Mouse (Mus musculus) cerebellum, adult 18-20 months (tissue): ENCODE measurements around the gene Arhgef1.

Source experiments
- DNase-seq, 2 experiments: peaks; one replicate each; pipeline ENCODE4 v3.0.0; 2021

The Arhgef1 gene

DNA sequence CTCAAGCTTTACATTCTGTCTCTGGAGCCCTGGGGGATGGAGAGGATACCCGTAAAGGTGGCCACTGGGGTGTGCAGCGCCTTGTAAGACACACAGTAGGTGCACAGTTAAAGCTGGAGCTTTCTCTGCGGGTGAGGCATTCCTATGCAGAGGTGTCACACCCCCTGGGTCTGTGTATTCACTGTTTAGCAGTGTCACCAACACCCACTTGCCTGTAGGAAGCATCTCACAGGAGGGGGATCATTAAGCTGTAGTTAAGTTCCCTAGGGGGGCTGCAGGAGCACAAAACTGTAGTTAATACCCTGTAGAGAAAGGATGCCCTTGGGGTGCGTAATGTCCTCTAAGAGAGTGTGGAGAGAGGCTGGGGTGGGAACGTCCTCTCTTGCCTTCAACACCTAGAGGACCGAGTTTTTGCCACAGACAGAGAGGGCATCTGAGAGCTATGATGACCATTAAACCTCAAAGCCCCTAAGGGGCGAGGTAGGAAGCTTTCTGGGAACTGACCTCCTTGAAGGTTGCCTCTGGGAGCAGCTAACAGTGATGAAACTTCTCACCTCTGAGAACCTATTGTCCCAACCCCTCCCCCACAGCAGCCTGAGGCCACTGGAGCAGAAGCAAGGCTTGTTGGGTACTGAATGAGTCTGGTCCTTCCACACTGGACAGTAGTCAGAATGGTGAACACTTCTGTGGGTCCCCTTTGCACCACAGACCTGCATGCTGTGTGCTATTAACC is 44.8 kb downstream of the Arhgef1 start:
- DNase-seq = no peak

DNA sequence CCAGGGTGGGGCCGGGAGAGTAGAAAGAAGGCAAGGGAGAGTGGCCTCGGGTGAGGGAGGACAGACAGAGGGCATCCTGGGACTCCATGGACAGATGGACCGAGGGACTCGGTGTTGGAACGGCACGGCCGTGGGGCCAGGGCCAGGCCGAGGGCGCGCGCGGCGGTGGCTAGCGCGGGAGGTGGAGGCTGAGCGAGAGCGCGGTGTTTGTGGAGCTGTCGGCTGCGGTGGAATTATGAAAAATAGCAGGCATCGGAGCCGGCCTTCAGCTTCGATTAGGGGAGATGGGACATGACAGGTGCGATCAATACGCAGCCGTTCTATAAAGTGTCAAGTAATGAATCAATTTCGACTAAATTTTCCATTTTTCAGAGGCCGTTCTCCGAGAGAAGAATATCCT is 46.1 kb downstream of the Arhgef1 start:
- peak in 1 of 2 experiments; percentile 40 for DNase-seq

DNA sequence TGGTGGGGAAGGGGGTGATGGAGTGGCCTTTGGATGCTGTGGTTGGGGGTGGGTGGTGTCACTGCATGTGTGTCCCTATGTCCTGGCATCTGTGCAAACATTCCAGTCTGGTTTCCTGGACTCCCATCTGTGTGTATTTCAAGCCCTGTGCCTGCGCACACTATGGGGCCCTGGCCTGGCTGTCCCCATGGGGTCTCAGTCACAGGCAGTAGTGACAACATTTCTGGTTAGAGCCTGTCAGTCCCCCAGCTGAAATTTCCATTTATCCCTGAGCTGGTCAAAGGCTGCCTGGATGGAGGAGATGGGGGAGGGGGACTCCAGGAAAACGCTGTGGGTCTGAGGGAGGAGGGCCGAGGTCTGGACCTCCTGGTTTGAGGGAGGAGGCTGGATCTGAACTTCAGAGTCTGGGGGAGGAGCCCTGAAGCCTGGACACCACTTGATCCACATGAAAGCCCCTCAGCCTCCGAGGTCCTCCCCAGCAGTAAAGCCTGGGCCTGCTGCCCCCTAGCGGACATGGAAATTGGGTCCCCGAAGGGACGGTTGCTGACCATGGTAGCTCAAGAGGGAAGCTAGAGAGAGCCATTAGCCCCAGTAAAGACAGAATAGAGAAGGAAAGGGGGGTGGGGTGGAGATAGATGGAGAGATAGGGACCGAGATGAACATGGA is 47.4 kb downstream of the Arhgef1 start:
- peak; percentile 74 to 76 for DNase-seq

DNA sequence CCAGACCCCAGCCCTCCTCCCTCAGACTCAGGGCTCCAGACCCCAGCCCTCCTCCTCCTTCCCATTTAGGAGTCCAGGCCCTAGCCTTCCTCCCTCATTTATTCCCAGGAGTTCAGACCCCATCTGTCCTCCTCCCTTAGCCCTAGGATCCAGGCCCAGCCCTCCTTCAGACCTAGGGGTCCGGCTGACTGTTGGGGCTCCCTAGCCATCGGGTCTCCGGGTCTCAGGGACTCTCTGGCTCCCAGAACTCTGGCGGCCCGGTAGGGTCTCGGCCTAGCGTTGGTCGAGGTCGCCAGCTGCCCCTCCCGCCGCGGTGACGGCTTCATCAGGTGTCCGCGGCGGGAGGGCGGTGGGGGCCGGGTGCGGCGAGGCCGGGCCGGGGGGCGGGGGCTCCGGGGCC is 51.3 kb downstream of the Arhgef1 start:
- no peak for DNase-seq

DNA sequence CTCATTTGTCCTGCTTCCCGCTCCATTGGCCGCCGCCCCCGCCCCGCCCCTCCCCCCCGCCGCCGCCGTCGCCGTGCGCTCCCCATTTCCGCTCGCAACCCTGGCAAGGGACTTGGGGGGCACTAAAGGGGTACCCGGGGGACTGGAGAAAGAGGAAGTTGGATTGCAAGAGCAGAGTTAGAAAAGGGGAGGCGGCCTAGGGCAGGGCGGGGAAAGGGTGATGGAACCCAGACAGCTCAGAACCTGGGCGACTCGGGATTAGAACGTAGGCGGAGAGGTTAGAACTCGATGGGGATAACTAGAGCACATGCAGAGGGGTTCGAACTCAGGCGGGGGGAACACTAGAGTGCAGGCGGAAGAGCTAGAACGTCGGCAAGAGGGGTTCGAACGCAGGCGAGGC is 51.7 kb downstream of the Arhgef1 start:
- DNase-seq = no peak

DNA sequence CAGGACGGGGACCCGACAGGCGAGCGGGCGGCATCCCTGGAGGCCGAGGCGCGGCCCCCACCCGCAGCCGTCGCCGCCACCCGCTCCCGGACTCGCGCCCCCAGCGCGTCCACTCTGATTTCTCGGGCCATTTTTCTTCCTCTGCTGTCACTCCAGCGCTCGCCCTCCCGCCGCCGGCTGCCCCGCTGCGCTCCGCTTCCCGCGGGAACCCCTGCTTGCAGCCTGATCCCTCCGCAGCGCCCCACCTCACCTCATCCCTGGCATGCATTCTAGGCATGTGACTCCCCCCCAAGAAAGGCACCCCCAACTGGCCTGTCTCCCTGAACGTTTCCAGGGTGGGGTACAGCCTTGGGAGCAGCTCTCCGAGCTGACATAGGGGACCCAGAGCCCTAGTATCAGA is 52.5 kb downstream of the Arhgef1 start:
- DNase-seq = no peak

DNA sequence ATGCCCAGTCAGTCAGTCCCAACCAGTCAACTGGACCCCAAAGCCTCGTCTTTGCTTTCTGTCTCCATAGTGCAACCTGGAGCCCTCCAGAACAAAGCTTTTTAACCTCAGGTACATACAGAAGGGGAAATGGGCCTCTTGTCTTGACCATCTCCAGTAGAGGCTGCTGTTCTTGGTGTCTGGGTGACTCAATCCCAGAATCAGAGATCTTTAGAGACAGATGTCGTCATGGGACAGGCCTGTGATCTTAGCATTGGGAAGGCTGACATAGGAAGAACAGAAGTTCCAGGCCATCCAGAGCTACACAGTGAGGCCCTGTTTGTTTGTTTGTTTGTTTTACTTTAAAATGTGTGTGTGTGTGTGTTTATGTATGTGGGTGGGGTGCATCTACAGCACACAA is 61.6 kb downstream of the Arhgef1 start:
- DNase-seq = no peak

DNA sequence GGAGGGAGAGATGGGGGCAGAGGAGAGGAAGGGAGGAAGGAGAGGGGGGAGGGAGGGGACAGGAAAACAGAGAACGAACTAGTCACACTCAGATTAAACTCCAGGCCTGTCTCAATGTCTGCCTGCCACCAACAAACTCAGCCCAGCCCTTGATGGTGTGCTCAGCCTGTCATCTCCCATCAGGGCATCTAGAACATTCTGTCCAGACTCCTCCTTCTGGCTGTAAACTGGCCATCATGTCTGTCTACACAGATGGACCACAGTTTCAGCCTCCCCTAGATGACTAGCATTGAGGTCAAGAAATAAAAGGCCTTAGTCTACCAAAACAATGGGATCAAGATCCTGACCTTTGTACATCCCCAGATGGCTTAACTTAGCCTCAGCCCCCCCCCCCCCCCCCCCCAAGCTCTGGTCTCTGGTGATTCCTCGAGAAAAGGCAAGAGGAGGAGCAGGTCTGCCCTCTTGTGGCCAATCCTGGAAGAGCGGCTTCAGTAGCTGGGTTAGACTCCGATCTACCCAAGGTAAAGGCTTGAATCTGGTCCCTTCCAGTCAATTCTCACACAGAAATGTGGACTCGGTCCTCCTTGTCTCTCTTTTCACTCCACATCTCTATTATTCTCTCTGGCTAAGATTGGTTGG is 62.3 kb downstream of the Arhgef1 start:
- DNase-seq = peak; percentile 89 to 93

DNA sequence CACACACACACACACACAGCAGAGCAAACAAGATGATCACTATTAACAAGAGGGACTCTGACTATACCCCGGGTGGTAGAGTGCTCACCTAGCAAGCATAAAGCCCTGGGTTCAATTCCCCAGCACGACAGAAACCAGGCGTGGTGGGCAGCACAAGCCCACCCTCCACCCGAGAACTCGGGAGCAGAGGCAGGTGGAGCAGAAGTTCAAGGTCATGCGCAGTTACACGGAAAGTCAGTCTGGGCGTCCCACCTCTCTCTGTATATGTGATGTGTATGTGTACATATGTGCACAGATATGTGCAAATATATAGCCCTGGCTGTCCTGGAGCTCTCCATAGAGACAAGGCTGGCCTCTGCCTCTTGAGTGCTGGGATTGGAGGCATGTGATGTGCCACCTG is 65.3 kb downstream of the Arhgef1 start:
- DNase-seq = no peak

DNA sequence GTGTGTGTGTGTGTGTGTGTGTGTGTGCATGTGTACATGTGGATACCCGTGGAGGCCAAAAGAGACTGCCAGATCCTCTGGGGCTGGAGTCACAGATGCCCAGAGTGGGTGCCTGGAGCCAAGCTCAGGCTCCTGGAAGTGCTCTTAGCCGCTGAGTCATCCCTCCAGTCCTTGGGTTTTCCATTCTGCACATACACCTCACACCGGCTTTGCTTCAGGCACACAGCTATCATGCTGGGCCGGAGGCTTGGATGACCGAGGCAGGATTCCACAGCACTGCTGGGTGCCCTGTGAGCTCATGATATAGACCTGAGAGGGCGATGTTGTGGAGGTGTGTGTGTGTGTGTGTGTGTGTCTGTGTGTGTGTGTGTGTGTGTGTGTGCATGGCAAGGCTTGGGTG is 65.8 kb downstream of the Arhgef1 start:
- DNase-seq = peak; percentile 37 to 46

DNA sequence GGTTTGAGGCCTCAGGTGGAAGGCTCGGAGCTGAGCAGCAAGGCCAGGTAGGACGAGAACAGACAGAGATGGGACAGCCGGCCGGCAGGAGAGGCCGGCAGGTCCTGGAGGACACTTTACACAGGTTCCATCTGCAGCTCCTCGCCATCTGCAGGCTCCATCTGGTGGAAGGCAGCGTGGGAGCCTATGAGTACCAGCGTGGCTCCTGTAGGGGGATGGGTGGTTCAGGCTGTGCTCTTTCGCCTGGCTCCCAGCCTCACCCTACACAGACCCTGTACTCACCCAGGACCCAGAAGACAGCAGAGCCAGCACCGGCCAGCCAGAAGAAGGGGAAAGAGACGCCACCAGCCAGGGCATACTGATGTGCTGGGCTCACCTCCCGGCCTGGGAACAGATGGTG is 67.1 kb downstream of the Arhgef1 start:
- peak; percentile 88 to 92 for DNase-seq

DNA sequence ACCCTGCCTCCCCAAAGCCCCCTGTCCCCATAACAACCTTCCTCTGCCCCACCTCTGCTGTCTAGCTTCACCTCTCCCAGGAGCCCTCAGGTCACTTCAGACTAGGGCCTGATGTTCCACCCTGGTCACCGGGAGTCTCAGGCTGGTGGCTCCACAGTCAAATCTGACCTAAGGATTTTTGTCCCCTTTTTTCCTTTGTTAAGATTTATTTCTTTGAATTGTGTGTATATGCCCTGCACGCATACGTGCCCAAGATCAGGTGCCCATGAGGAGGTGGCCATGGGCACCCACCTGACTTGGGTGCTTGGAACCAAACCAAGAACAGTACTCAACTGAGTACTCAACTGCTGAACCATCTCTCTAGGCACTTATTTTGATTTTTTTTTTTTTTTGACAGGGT is 67.6 kb downstream of the Arhgef1 start:
- DNase-seq = no peak

DNA sequence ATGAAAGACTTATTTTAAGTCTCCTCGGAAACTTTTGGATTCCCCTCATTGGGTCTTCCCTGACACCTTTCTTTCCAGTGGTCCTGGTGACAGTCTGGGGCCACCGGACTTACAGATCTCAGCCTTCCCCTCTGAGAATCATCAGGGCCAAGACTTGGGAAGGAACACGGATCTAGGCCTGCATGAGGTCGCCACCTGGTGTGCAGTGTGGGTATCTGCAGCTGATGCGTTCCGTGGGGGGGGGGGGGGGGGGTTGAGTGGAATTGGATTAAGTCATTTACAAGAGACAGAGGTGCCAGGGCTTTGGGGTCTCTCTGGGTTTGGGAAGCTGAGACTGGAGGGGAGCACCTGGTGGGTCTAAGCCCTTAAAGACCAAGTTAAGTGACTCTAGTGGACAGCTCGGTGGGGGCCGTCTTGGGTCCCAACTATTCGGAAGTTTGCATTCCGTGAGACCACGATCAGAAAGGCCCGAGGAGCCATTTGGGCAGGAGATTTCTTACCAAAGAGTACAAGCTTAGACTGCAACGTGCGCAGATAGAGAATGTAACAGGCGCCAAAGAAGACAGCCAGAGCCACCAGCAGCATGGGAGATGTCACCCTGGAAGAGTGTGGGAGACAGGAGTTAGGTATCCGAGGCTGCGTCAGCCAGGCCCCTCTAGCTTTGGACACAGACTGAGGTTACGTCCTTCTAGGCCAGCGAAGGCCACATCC is 68.7 kb downstream of the Arhgef1 start:
- peak; percentile 66 to 69 for DNase-seq

DNA sequence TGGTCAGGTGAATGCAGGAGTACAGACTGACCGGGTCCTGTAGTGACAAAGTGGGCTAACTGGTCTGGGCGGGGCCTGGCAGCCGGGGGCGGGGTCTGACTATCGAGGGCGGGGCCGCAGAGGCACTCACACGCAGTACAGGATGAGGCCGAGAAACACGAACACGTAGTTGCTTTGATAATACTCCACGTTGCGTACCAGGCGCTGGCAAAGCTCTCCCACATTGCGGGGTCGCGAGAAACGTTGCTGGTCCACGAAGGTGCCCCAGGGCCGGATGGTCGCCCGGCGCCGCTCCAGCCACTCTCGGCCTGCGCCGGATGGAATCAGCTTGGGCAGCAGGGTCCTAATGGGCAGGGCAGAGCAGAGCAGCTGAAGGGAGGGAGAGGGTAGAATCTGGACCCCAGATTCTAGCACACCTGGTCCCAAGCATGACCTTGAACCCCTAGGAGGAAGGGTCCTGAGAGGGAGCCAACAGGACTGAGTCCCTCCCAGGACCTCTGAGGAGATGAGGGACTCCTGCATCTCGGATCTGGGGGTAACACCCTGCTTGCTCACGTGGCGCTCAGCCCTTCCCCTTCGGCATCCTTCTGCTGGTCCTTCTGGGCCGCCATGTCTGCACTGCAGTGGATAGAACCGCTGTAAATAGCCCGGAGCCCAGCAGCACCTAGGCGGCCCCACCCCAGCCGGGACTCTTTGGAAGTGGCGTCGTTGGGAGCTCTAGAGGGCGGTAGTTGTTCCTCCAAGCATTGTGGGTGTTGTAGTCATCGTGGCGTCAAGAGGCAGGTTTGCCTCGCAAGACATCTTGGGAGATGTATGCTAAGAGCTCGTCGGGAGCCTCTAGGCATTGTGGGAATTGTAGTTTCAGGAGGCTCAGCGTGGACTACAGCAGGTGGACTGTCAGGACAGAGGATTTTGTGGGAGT is 69.5 kb downstream of the Arhgef1 start, which contains the start of gene Rabac1:
Gene Rabac1 (minus strand): TSS at position 783 of the 922 bp plus-strand sequence.
- DNase-seq = peak; percentile 89 to 97

DNA sequence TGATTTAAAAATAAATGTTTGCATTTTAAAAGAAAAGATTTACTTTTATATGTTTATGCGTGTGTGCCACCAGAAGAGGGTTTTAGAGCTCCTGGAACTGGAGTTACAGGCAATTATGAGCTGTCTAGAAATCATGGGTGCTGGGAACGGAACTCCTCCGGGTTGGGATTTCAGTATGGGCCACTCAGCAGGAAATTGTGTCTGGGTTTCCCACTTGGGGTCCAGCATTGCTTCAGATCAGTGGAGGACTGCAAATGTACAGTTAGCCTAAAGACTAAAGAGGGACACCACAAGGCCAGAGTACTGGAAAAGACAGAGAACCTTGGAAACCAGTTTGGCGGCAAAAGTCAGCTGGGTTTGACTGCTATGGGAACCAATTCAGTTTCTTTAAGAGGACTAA is 70.5 kb downstream of the Arhgef1 start:
- no peak for DNase-seq

DNA sequence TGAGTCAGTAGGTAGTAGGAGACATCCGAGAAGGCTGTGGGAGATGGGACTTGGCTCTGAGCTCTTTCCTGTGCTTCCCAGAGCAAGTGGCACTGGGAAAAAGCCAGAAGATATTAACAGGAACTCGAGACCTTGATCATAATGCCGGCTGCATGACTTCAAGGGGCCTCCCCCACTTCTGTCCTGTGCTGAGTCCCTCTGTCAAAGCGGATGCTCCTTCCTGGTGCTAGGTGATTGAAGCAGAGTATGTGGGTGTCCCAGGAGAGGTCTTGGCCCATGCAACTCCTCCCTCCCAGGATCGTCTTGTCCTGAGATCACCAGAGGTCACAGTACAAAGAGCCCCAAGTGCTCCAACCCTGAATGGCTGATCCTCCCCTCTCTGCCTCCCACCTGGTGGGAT is 71.2 kb downstream of the Arhgef1 start:
- no peak for DNase-seq

DNA sequence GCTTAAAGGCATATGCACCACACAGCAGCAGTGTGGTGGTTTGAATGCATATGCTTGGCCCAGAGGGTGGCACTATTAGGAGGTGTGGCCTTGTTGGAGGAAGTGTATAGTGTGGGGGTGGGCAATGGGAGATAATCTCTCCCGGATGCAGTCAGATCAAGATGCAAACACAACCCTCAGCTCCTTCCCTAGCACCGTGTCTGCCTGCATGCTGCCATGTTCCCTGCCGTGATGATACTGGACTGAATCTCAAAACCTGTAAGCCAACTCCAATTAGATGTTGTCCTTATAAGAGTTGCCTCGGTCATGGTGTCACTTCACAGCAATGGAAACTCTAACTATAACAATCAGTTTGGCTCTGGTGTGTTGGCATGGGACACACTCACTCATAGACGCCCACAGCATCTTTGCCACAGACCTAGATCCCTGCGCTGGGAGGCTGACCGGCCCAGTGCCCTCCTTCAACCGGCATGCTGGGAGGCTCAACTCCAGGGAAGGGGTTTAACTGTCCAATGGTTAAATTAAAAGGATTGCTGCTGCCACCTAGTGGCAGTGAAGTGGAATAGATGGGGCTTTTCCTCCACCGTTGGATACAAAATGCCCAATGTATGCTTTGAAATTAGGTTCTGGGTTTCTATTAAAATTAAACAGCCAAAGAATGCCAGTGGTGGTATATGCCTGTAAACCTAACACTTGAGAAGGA is 72.3 kb downstream of the Arhgef1 start:
- peak; percentile 52 to 61 for DNase-seq
